Mouse (Mus musculus): ENCODE measurements at regions not wholly inside any gene's neighbourhood (a gene's known extent, or its start where the extent isn't known, plus 50 kb on each side); places are given as distances from the start of the nearest gene placed in this dataset.

DNA sequence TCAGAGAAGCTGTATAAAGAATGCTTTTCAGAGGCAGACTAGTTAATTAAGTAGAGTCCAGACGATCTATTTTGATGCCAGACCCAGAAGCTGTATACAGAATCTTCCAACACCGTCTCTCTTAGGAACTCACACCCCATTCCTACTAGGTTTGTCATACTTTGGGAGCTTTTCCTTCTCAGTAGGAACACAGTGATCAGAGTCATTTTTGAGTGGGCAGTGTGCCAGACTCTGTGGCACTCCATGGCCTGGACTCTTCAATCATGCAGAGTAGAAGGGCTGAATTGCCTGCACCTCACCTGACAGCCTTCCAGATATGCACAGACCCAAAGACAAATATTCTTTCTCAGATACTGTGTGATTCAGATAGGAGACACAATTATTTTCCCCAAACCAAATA is 101.2 kb downstream of the Uchl5 start:
- H3K9ac ChIP-seq: no peak overlapping the region
- H3K4me3 ChIP-seq (replicated peaks): no peak overlapping the region
- no peaks in the 10 kb centered on the region for H3K9me3 ChIP-seq (replicated peaks)
- no peaks in the 10 kb centered on the region for H3K27me3 ChIP-seq
- H3K4me1 ChIP-seq: no peaks in the 10 kb centered on the region
- ATAC-seq (replicated peaks; ENCODE audit: low FRiP score): no peak
- WGBS: 48% methylated on average over 2 of the region's 2 CpGs
- no peaks in the 10 kb centered on the region for H3K36me3 ChIP-seq
- H3K27ac ChIP-seq: no peak overlapping the region
- H3K4me2 ChIP-seq: no peak overlapping the region

DNA sequence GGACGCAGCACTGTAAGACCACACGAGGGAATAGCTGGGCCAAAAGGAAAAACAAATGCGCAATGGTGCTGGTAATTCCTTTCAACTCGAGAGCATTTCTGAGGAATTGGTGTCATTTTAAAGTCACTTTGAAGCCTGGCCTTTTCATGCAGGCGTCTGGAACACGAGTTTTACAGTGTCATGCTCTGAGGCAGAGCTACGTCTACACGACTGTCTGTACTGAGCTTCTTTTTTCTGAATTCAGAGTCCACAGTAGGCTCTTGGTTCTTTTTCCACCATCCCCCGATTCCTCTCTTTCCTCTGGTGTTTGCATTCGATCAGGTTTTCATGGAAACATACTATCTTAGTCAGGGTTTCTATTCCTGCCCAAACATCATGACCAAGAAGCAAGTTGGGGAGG is 83.2 kb downstream of the Uchl5 start:
- H3K9me3 ChIP-seq (replicated peaks): no peaks in the 10 kb centered on the region
- no peak overlapping the region for H3K4me2 ChIP-seq
- H3K27me3 ChIP-seq: no peaks in the 10 kb centered on the region
- no peak overlapping the region for H3K27ac ChIP-seq
- no peaks in the 10 kb centered on the region for H3K36me3 ChIP-seq
- 68% methylated on average over 10 of the region's 10 CpGs for WGBS
- ATAC-seq (replicated peaks; ENCODE audit: low FRiP score): no peak
- no peak overlapping the region for H3K4me3 ChIP-seq (replicated peaks)
- H3K9ac ChIP-seq: no peak overlapping the region
- no peaks in the 10 kb centered on the region for H3K4me1 ChIP-seq

DNA sequence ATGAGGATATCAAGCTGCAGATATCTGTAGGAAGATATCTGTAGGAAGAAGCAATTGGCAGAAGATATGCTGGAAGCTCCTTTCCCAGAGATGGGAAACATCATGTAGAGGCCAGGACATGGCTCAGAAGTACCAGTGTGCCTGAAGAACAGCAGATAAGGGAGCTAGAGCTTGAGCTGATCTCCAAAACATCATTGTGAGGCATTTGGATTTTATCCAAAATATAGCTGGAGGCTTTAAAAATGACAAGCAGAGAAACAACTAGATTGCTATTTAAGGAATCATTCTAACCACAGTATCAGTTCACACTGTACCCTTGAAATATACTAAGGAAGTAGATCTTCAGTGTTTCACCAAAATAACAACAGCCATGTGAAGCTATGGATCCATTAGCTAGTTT is 81.5 kb downstream of the Uchl5 start:
- no peak overlapping the region for H3K27ac ChIP-seq
- H3K4me1 ChIP-seq: no peaks in the 10 kb centered on the region
- H3K9ac ChIP-seq: no peak overlapping the region
- H3K27me3 ChIP-seq: no peaks in the 10 kb centered on the region
- no peaks in the 10 kb centered on the region for H3K36me3 ChIP-seq
- H3K4me3 ChIP-seq (replicated peaks): no peak overlapping the region
- no peaks in the 10 kb centered on the region for H3K9me3 ChIP-seq (replicated peaks)
- no peak for ATAC-seq (replicated peaks; ENCODE audit: low FRiP score)
- no peak overlapping the region for H3K4me2 ChIP-seq
